Mouse (Mus musculus) macrophage (primary cell): ENCODE measurements around the gene Acin1. TPM values are rescaled to one million over a fixed set of nuclear protein-coding genes. Genes with fewer than 3 reads are reported as not detected.

Source experiments
- H3K27ac ChIP-seq: fragments of 350-480 bp; formaldehyde crosslinking; 2 replicates; pipeline ENCODE4 v1.9.0; 2021
- H3K36me3 ChIP-seq: fragments of 350-480 bp; formaldehyde crosslinking; 2 replicates; pipeline ENCODE4 v1.9.0; 2021; ENCODE audit errors: inconsistent target
- H3K4me3 ChIP-seq: fragments of 350-480 bp; formaldehyde crosslinking; 2 replicates; pipeline ENCODE4 v1.9.0; 2021; ENCODE audit errors: inconsistent target
- H3K79me2 ChIP-seq: fragments of 350-480 bp; formaldehyde crosslinking; 2 replicates; pipeline ENCODE4 v1.9.0; 2021; ENCODE audit errors: inconsistent target
- WGBS: methylation state at CpG from one replicate; pipeline ENCODE4 v1.1.7; 2026; ENCODE audit warnings: inconsistent platforms; ENCODE audit not compliant: missing documents; 5-methylcytosine and 5-hydroxymethylcytosine counted together
- polyA plus RNA-seq: library from polyadenylated mRNA; stranded (reverse); fragments of 250-400 nt; gene quantifications from 3 replicates; pipeline ENCODE4 v1.2.4, GENCODE M21; 2018; ENCODE audit warnings: inconsistent platforms

Acin1 gene
- polyA plus RNA-seq, 1 experiment from 2014 or later = 195 TPM

DNA sequence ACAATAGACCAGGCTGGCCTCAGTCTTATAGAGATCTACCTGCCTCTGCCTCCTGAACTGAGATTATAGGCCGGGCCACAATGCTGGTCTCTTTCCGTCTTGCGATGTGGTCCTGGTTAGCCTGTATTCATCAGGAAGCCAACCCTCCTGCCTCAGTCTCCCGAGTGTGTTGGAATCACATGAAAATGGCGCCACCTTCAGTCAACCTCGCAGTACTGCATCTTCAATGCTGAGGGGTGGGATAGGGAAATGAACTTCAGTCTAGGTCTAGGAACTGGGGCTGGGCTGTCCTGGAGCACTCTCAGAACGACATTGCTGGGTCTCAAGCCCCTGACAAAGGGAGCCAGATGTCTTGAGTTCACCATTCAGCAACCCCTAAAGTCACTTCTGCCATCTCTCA is 89.6 kb downstream of the Acin1 start:
- Histone ChIP-seq H3K4me3 (no peak overlapping the region), H3K36me3 (no peaks in the 10 kb centered on the region), H3K79me2 (no peaks in the 10 kb centered on the region), H3K27ac (no peak overlapping the region)
- 80% methylated on average over 7 of the region's 7 CpGs for WGBS

DNA sequence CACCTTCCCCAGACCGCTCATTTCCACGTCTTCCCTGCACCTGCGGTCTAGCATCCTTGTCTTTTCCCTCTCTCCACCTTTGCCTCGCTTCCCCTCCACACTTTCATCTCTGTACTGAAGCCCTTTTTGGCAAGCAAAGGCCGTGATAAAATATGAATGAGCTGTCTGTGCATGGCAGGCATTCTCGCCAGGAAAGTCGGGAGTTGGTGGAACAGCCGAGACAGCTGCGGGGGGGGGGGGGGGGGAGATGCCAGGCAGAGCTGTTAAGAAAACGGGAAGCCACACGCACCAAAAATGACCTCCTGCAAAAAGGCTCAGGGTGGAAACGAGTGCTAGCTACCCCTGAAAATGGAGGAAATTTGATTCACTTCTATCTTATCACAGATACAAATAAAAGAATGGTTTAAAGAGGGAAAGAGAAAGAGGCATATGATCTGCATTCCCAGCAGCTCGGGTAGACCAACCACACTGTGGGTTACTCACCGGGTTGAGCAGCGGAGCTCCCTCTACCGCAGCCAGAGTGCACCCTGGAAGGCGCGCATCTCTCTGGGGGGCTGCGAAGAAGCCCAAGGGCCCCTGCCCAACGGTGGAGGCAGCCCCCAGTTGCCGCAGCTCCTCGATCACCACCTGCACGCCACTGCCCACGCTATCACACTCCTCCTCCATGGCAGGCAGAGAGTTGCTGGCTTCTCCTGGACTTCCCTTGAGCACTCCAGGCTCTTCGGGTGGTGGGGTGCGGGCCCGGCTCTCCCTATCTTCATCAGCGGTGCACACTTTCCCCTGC is 91.9 kb downstream of the Acin1 start:
- Histone ChIP-seq H3K36me3 (no peaks in the 10 kb centered on the region), H3K79me2 (no peaks in the 10 kb centered on the region), H3K4me3 (no peak overlapping the region), H3K27ac (no peak overlapping the region)
- 93% methylated on average over 26 of the region's 28 CpGs for WGBS

DNA sequence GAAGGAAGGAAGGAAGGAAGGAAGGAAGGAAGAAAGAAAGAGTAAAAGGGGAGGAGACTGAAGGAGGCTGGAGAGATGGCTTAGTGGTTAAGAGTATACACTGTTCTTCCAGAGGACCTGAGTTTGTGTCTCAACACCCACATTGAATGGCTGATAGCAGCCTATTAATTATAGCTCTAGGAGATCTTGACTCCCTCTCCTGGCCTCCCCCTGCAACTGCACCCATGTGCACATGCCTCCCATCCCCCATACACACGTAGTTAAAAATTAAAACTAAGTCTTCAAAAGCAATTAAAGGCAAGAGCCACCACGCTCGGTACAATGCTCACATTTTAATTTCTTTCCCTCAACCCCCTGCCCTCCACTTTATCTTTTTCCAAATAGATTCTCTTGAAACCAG is 92.7 kb downstream of the Acin1 start:
- Histone ChIP-seq H3K27ac (no peak overlapping the region), H3K4me3 (no peak overlapping the region), H3K79me2 (no peaks in the 10 kb centered on the region), H3K36me3 (no peaks in the 10 kb centered on the region)
- WGBS = 97% methylated on average over 3 of the region's 3 CpGs

DNA sequence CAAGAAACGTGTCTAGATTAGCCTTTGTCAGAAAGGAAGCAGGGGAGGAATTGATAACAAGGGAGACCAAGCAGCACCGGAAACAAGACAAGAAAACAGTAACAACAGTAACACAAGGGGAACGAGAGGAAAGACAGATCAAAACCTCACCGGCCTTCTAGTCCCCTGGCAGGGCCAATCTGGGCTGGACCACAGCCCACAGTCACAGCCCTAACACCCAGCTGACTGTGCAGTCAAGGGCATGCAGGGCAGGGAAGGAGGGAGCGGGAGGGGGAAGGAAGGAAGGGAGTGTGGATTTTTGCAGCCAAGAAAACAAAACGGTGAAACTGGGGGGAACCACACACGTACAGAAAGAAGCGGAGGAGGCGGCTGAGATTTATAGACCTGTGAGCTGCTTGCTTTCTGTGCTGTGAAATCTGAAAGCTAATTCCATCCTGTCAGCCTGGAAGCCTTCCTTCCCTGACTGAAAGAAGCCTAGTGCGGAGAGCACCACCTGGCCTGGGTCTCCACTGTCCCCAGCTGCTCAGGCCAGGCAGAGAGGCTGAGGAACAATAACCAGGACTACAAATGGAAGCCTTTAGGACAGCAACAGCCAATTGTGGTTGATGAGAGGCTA is 94.3 kb downstream of the Acin1 start:
- 52% methylated on average over 9 of the region's 10 CpGs for WGBS
- no peak overlapping the region for H3K27ac ChIP-seq
- H3K79me2 ChIP-seq = no peaks in the 10 kb centered on the region
- no peak overlapping the region for H3K4me3 ChIP-seq
- H3K36me3 ChIP-seq = no peaks in the 10 kb centered on the region

Other genes with a start within 250 kb of the Acin1 start
- 48.6 to 72.9 TPM (median 53.7 TPM) in 3 replicates for gene Lrp10, start 222.8 kb downstream of the Acin1 start, polyA plus RNA-seq
- gene Rem2, start 210.8 kb downstream of the Acin1 start, polyA plus RNA-seq = not detected in 3 replicates
- 13.8 to 37.2 TPM (median 33.4 TPM) in 3 replicates for gene Prmt5, start 169.4 kb downstream of the Acin1 start, polyA plus RNA-seq
- gene Haus4, start 132.3 kb downstream of the Acin1 start, polyA plus RNA-seq = 12.0 to 20.7 TPM (median 13.2 TPM) in 3 replicates
- gene Ajuba, start 109.4 kb downstream of the Acin1 start, polyA plus RNA-seq = 0.33 to 0.94 TPM (median 0.66 TPM) in 3 replicates
- gene 4931414P19Rik, start 80.9 kb downstream of the Acin1 start, polyA plus RNA-seq = 3.5 to 3.9 TPM (median 3.7 TPM) in 3 replicates
- gene Psmb5, start 68.9 kb downstream of the Acin1 start, polyA plus RNA-seq = 32.9 to 235 TPM (median 122 TPM) in 3 replicates
- gene Psmb11, start 65.5 kb downstream of the Acin1 start, polyA plus RNA-seq = not detected in 3 replicates
- gene Gm17606, start 46.0 kb downstream of the Acin1 start, polyA plus RNA-seq = not detected in 3 replicates
- gene Cdh24, start 45.6 kb downstream of the Acin1 start, polyA plus RNA-seq = 0.06 to 0.11 TPM in 2 of 3 replicates, not detected in the other
- 23.0 to 29.4 TPM (median 23.7 TPM) in 3 replicates for gene 1700123O20Rik, start 715 bp downstream of the Acin1 start, polyA plus RNA-seq
- gene Gm29776, start 11.9 kb upstream of the Acin1 start, polyA plus RNA-seq = not detected in 3 replicates
- gene Cebpe, start 25.2 kb upstream of the Acin1 start, polyA plus RNA-seq = 0.42 to 0.85 TPM in 2 of 3 replicates, not detected in the other
- 62.3 to 349 TPM (median 87.2 TPM) in 3 replicates for gene Slc7a8, start 95.0 kb upstream of the Acin1 start, polyA plus RNA-seq
- not detected in 3 replicates for gene Rnf212b, start 127.2 kb upstream of the Acin1 start, polyA plus RNA-seq
- gene Homez, start 184.0 kb upstream of the Acin1 start, polyA plus RNA-seq = 4.1 to 15.5 TPM (median 6.0 TPM) in 3 replicates
- gene Ppp1r3e, start 190.6 kb upstream of the Acin1 start, polyA plus RNA-seq = 9.4 to 27.5 TPM (median 11.3 TPM) in 3 replicates
- 13.5 to 20.1 TPM (median 14.7 TPM) in 3 replicates for gene Bcl2l2, start 196.4 kb upstream of the Acin1 start, polyA plus RNA-seq
- 0.28 to 3.5 TPM (median 1.1 TPM) in 3 replicates for gene Gm20521, start 196.5 kb upstream of the Acin1 start, polyA plus RNA-seq
- 71.0 to 98.7 TPM (median 86.0 TPM) in 3 replicates for gene Pabpn1, start 205.6 kb upstream of the Acin1 start, polyA plus RNA-seq
- gene Slc22a17, start 226.2 kb upstream of the Acin1 start, polyA plus RNA-seq = 0.14 to 0.26 TPM in 2 of 3 replicates, not detected in the other
- gene Efs, start 239.2 kb upstream of the Acin1 start, polyA plus RNA-seq = not detected in 3 replicates
- gene Il25, start 245.8 kb upstream of the Acin1 start, polyA plus RNA-seq = not detected in 3 replicates
- gene Cmtm5, start 249.3 kb upstream of the Acin1 start, polyA plus RNA-seq = not detected in 3 replicates